Mouse (Mus musculus): Measurements from ENCODE around the gene Hist1h2bf.
"Not testable (repeated sequence)": the region's sequence is repeated elsewhere in the genome, so short reads cannot be mapped to it uniquely, and the experiment has no call there.

Hist1h2bf gene

GRCm38 (mm10) chr13:23586940-23587225, 12.9 kb upstream of the Hist1h2bf start:
- peak; percentile 69 for DNase-seq (ENCODE audit: low spot score)

GRCm38 (mm10) chr13:23586099-23586939, 12.3 kb upstream of the Hist1h2bf start:
- peak; percentile 63 for DNase-seq (ENCODE audit: low spot score)

GRCm38 (mm10) chr13:23585442-23586098, 11.6 kb upstream of the Hist1h2bf start:
- peak; percentile 97 for DNase-seq (ENCODE audit: low spot score)

GRCm38 (mm10) chr13:23585029-23585441, 11.0 kb upstream of the Hist1h2bf start:
- DNase-seq (ENCODE audit: low spot score): peak; percentile 85

GRCm38 (mm10) chr13:23584331-23584730, 10.3 kb upstream of the Hist1h2bf start:
- DNase-seq (ENCODE audit: low spot score): peak; percentile 56

- peak; percentile 44 for DNase-seq (ENCODE audit: low spot score)
Measured at GRCm38 (mm10) chr13:23583387-23584068, 9.5 kb upstream of the Hist1h2bf start.

GRCm38 (mm10) chr13:23582219-23583056, 8.4 kb upstream of the Hist1h2bf start:
- DNase-seq (ENCODE audit: low spot score): peak; percentile 80

GRCm38 (mm10) chr13:23581408-23582218, 7.6 kb upstream of the Hist1h2bf start, which contains the start of gene Hist1h4d:
Gene Hist1h4d, plus strand, starts transcription at chr13:23581598.
- DNase-seq (ENCODE audit: low spot score): peak; percentile 100

GRCm38 (mm10) chr13:23577835-23578234, 3.8 kb upstream of the Hist1h2bf start:
- peak; percentile 36 for DNase-seq (ENCODE audit: low spot score)

GRCm38 (mm10) chr13:23576906-23577639, 3.1 kb upstream of the Hist1h2bf start:
- DNase-seq (ENCODE audit: low spot score): peak; percentile 57

GRCm38 (mm10) chr13:23576351-23576881, 2.4 kb upstream of the Hist1h2bf start:
- peak; percentile 79 for DNase-seq (ENCODE audit: low spot score)

GRCm38 (mm10) chr13:23575864-23576313, 1.9 kb upstream of the Hist1h2bf start:
- DNase-seq (ENCODE audit: low spot score): not testable (repeated sequence)

GRCm38 (mm10) chr13:23575271-23575851, 1.4 kb upstream of the Hist1h2bf start, which contains the start of gene Hist1h3d:
Gene Hist1h3d, plus strand, starts transcription at chr13:23575763.
- DNase-seq (ENCODE audit: low spot score): peak; percentile 94

- DNase-seq (ENCODE audit: low spot score): peak; percentile 67
Measured at GRCm38 (mm10) chr13:23574546-23575170, 662 bp upstream of the Hist1h2bf start.

- DNase-seq (ENCODE audit: low spot score): peak; percentile 50
Measured at GRCm38 (mm10) chr13:23573034-23573897, 730 bp downstream of the Hist1h2bf start.

- peak; percentile 72 for DNase-seq (ENCODE audit: low spot score)
Measured at GRCm38 (mm10) chr13:23572218-23573033, 1.6 kb downstream of the Hist1h2bf start.

Data from embryo, embryonic 10.5 days (tissue).